Mouse (Mus musculus) lung, postnatal 0 days (tissue): ENCODE data around the gene Paqr7. TPM values are rescaled to one million over a fixed set of nuclear protein-coding genes. Genes with fewer than 3 reads are reported as not detected.

ENCODE experiments used
- ATAC-seq: fragments of 200-750 bp; cut with Nextera tagmentation; 2 replicates; pipeline ENCODE4 v1.8.0; 2017; ENCODE audit warnings: moderate library complexity
- DNase-seq: peaks from one replicate; pipeline ENCODE4 v3.0.0-alpha.2; 2016; ENCODE audit warnings: low spot score
- H3K27ac ChIP-seq: fragments of 300-500 bp; sonication (generic); 2 replicates; pipeline ENCODE4 v1.5.1; 2014; ENCODE audit warnings: antibody characterized with exemption, mild to moderate bottlenecking, low read length, mixed read lengths
- H3K27me3 ChIP-seq: fragments of 300-500 bp; sonication (generic); replicated peaks from 2 replicates; pipeline ENCODE4 v1.6.1; 2014; ENCODE audit warnings: low read length, mixed read lengths; ENCODE audit not compliant: insufficient read depth
- H3K36me3 ChIP-seq: fragments of 300-500 bp; sonication (generic); 2 replicates; pipeline ENCODE4 v1.6.1; 2014; ENCODE audit warnings: low read length, mixed read lengths; ENCODE audit not compliant: insufficient read depth
- H3K4me1 ChIP-seq: fragments of 300-500 bp; sonication (generic); 2 replicates; pipeline ENCODE4 v1.6.1; 2014; ENCODE audit warnings: antibody characterized with exemption, low read depth, low read length, mixed read lengths; ENCODE audit not compliant: insufficient read depth
- H3K4me2 ChIP-seq: fragments of 300-500 bp; sonication (generic); replicated peaks from 2 replicates; pipeline ENCODE4 v1.6.1; 2014; ENCODE audit warnings: low read depth, mild to moderate bottlenecking, low read length, moderate library complexity, mixed read lengths
- H3K4me3 ChIP-seq: fragments of 300-500 bp; sonication (generic); 2 replicates; pipeline ENCODE4 v1.5.1; 2014; ENCODE audit warnings: low read depth, low read length
- H3K9ac ChIP-seq: fragments of 300-500 bp; sonication (generic); replicated peaks from 2 replicates; pipeline ENCODE4 v1.6.1; 2014; ENCODE audit warnings: low read depth, mild to moderate bottlenecking
- H3K9me3 ChIP-seq: fragments of 300-500 bp; sonication (generic); 2 replicates; pipeline ENCODE4 v1.6.1; 2016; ENCODE audit warnings: low read length, mixed read lengths
- CTCF ChIP-seq: IDR thresholded peaks from 2 replicates; pipeline ENCODE4 v1.5.1; 2016; ENCODE audit warnings: antibody characterized with exemption, mild to moderate bottlenecking
- EP300 ChIP-seq: IDR thresholded peaks from 2 replicates; pipeline ENCODE4 v1.6.1; 2016; ENCODE audit warnings: antibody characterized with exemption, mild to moderate bottlenecking, control low read depth
- WGBS: fragments of 180-500 bp; shearing (Covaris S2); extraction: QIAGEN DNeasy Blood & Tissue Kit; methylation state at CpG from one replicate; pipeline ENCODE4 v1.1.7; 2014; 5-methylcytosine and 5-hydroxymethylcytosine counted together
- polyA plus RNA-seq: library from polyadenylated mRNA; unstranded; fragments of >200 nt; fragmentation: Nextera tagmentation; extraction: Ambion mirVana; gene quantifications from 2 replicates; pipeline ENCODE4 v1.2.1, GENCODE M21; 2015

Paqr7 gene
- polyA plus RNA-seq, 1 experiment from 2014 or later = 27.5 TPM

DNA sequence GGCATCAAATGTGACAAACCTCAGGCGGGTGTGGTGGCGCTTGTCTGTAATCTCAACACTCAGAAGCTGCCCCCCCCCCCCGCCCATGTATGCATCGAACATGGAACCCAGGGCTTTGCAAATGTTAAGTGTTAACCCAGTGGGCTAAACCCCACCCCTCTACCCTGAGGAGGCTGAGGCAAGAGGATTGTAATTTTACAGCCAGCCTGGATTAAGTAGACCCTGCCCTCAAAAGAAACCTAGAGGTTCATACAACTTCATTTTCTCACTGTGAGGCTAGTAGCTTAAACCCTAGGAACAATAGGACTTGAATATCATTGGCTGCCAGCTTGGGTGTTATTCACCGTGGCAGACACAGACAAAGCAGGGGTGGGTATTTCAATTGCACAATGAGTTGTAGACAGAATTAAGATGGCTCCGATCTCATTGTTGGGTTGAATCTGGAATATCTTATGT, 27.1 kb upstream of the Paqr7 start:
- H3K4me3 ChIP-seq = peak overlapping the region; percentile 79
- WGBS = 9% methylated on average over 6 of the region's 6 CpGs
- H3K9me3 ChIP-seq = no peaks in the 10 kb centered on the region
- DNase-seq (no peak), ATAC-seq (no peak)
- H3K9ac ChIP-seq = 0 out of 2 replicates have a peak overlapping the region, but pooled peaks have one; percentile 6
- H3K27ac ChIP-seq = 0 out of 2 replicates have a peak overlapping the region, but pooled peaks have one; percentile 27
- H3K36me3 ChIP-seq = no peaks in the 10 kb centered on the region
- H3K27me3 ChIP-seq = no peaks in the 10 kb centered on the region
- TF ChIP-seq EP300 (no peak), CTCF (no peak)
- H3K4me2 ChIP-seq = peak overlapping the region; percentile 99
- H3K4me1 ChIP-seq = no peaks in the 10 kb centered on the region; the same call in 1 of the 2 replicates

- no peak for TF ChIP-seq CTCF
- TF ChIP-seq EP300 = no peak
- H3K27me3 ChIP-seq = no peaks in the 10 kb centered on the region
- 52% methylated on average over 3 of the region's 3 CpGs for WGBS
- no peaks in the 10 kb centered on the region for H3K9me3 ChIP-seq
- ATAC-seq (no peak), DNase-seq (no peak)
- H3K36me3 ChIP-seq = no peaks in the 10 kb centered on the region
- H3K4me3 ChIP-seq = no peak overlapping the region
- no peak overlapping the region for H3K4me2 ChIP-seq
- no peak overlapping the region for H3K9ac ChIP-seq
- H3K4me1 ChIP-seq = no peaks in the 10 kb centered on the region; the same call in 1 of the 2 replicates
- H3K27ac ChIP-seq = no peak overlapping the region
Observed at GRCm38 (mm10) chr4:134469985-134470384, 26.5 kb upstream of the Paqr7 start.

GRCm38 (mm10) chr4:134471469-134471868, 25.0 kb upstream of the Paqr7 start:
- ATAC-seq = no peak
- Histone ChIP-seq H3K36me3 (no peaks in the 10 kb centered on the region), H3K27me3 (no peaks in the 10 kb centered on the region), H3K27ac (no peak overlapping the region), H3K9ac (no peak overlapping the region), H3K4me2 (no peak overlapping the region), H3K4me1 (no peaks in the 10 kb centered on the region; the same call in 1 of the 2 replicates), H3K4me3 (no peak overlapping the region), H3K9me3 (no peaks in the 10 kb centered on the region)
- DNase-seq = no peak
- TF ChIP-seq EP300 (no peak), CTCF (peak; percentile 57)

GRCm38 (mm10) chr4:134473764-134474163, 22.7 kb upstream of the Paqr7 start:
- H3K4me1 ChIP-seq = no peaks in the 10 kb centered on the region; the same call in 1 of the 2 replicates
- no peaks in the 10 kb centered on the region for H3K9me3 ChIP-seq
- TF ChIP-seq EP300 (no peak), CTCF (no peak)
- H3K36me3 ChIP-seq = no peaks in the 10 kb centered on the region
- no peaks in the 10 kb centered on the region for H3K27me3 ChIP-seq
- H3K27ac ChIP-seq = no peak overlapping the region
- H3K4me2 ChIP-seq = no peak overlapping the region
- 83% methylated on average over 4 of the region's 4 CpGs for WGBS
- no peak for ATAC-seq
- no peak overlapping the region for H3K4me3 ChIP-seq
- H3K9ac ChIP-seq = no peak overlapping the region
- DNase-seq = no peak

- no peaks in the 10 kb centered on the region for H3K9me3 ChIP-seq
- no peak overlapping the region for H3K9ac ChIP-seq
- no peak overlapping the region for H3K4me2 ChIP-seq
- DNase-seq (no peak), ATAC-seq (no peak)
- 74% methylated on average over 8 of the region's 8 CpGs for WGBS
- TF ChIP-seq EP300 (no peak), CTCF (no peak)
- no peak overlapping the region for H3K27ac ChIP-seq
- H3K4me3 ChIP-seq = no peak overlapping the region
- H3K27me3 ChIP-seq = no peaks in the 10 kb centered on the region
- no peaks in the 10 kb centered on the region; the same call in 1 of the 2 replicates for H3K4me1 ChIP-seq
- no peaks in the 10 kb centered on the region for H3K36me3 ChIP-seq
Observed at GRCm38 (mm10) chr4:134474240-134474639, 22.3 kb upstream of the Paqr7 start.

DNA sequence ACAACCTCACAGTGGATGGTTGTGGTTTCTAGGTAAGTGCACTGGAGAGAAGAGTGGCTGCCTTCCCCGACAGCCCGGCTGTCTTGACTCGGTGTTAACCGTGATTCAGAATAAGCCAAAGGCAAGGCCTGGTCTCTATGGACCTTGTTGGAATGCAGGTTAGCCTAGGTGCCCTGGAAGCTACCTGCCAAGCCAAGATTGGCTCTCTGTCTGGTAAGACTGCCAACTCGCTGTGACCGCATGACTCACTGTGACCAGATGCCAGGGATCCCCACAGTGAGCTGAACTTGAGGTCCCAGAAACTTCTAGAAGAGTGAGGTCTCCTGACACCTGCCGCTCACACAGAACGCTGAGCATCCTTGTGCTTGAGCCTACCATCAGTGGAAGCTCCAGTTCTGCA, 19.6 kb upstream of the Paqr7 start:
- Histone ChIP-seq H3K4me3 (no peak overlapping the region), H3K4me1 (no peaks in the 10 kb centered on the region), H3K9ac (no peak overlapping the region), H3K27me3 (no peaks in the 10 kb centered on the region), H3K4me2 (no peak overlapping the region), H3K9me3 (no peaks in the 10 kb centered on the region), H3K27ac (no peak overlapping the region), H3K36me3 (no peaks in the 10 kb centered on the region)
- TF ChIP-seq CTCF = no peak
- no peak for TF ChIP-seq EP300
- DNase-seq (peak; percentile 42), ATAC-seq (peak; percentile 20)
- 75% methylated on average over 8 of the region's 8 CpGs for WGBS

- no peak overlapping the region for H3K27ac ChIP-seq
- H3K4me1 ChIP-seq = no peaks in the 10 kb centered on the region
- no peaks in the 10 kb centered on the region for H3K36me3 ChIP-seq
- DNase-seq (peak; percentile 88), ATAC-seq (peak; percentile 63)
- H3K9me3 ChIP-seq = no peaks in the 10 kb centered on the region
- 5% methylated on average over 9 of the region's 9 CpGs for WGBS
- H3K4me3 ChIP-seq = no peak overlapping the region
- TF ChIP-seq CTCF = peak; percentile 100
- TF ChIP-seq EP300 = no peak
- no peaks in the 10 kb centered on the region for H3K27me3 ChIP-seq
- H3K4me2 ChIP-seq = no peak overlapping the region
- no peak overlapping the region for H3K9ac ChIP-seq
Observed at GRCm38 (mm10) chr4:134478031-134478430, 18.5 kb upstream of the Paqr7 start.
